Mouse (Mus musculus) liver, postnatal 0 days (tissue): Measurements from ENCODE around the gene Sf3b6.

Experiments used
- CTCF ChIP-seq: sonication (generic); IDR thresholded peaks from 2 replicates; pipeline ENCODE4 v1.5.1; 2016; ENCODE audit warnings: antibody characterized with exemption, low read depth
- EP300 ChIP-seq: IDR thresholded peaks from 2 replicates; pipeline ENCODE4 v1.6.1; 2016; ENCODE audit warnings: antibody characterized with exemption, low read depth, mild to moderate bottlenecking

DNA sequence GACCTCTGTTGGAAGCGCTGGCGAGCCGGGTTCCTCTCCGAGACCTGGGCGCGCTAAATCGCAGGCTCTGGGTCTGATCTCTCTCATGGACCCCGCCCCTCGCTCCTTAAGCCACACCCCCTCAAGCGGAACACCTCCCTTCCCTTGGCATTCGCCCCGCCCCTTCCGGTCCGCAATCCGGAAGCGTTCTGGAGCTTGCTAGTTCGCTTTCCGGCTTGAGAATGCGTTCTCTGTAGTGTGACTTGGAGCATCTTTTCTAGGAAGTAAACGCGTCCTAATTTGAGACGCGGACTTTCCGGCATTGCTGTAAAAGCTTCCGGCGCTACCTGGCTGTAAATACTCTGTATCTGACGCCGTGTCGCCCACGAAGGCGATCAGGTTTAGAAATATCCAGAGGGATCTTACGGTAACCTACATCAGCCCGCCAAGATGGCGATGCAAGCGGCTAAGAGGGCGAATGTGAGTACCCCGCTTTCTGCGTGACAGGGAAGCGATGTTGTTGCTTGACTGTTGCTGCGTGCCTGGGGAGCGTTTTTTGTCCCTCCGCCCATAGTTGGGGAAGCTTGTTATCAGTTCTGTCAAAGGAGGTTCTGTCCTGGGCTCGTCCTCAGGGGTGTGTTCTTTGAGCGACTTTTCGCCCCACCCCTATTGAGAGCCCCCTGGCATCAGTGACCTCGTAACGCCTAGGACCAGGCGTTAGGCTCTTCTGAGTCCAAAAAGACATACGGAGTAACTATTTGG lies at the start of gene Sf3b6:
- TF ChIP-seq CTCF: no peak
- peak; percentile 21; the same call in 1 of the 2 replicates for TF ChIP-seq EP300
